Mouse (Mus musculus) kidney, adult 9 months (tissue): ENCODE data around the gene Mrgpre.

Source experiments
- DNase-seq: peaks from one replicate; pipeline ENCODE4 v3.0.0; 2022

Gene Mrgpre

DNA sequence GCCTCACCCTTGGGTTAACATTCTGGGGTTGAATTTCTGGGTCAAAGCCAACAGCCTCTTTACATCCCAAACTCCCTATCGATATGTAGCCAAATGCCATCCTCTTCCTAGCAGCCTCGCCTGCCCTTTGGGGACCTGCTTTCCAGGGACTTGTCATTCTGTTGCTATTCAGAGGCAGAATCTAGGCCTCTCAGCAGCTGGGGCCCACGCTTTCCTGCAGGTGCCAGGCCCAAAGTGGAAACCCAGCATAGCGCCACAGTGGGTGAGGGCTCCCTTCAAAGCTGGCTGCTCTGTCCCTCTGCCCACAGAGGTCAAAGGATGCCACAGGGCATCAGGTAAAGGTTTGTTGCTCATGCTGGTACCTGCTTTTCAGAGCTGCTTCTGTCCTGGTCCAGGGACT, 50.6 kb downstream of the Mrgpre start:
- no peak for DNase-seq

DNA sequence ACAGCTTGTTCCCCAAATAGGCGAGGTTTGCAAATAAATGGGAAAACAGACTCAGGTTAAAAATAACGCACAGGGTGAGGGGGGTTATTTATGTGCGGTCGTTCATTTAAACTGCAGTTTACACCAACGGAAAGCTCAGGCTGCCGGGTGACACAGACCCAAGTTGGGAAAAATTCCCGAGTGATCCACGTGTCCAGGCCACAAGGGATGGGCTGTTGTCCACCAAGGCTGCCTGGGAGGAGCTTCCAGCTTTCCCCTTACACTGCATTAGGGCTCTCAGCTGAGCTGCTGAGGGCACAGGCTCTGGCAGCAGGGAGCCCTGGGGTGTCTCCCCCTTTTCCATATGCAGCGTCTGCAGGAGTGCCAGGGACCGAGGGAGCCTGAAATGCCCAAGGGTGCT, 54.4 kb downstream of the Mrgpre start:
- peak; percentile 28 for DNase-seq
